Mouse (Mus musculus) C2C12 (cell line): ENCODE measurements around the gene Pla2g6.

Source experiments
- CEBPB ChIP-seq: IDR thresholded peaks from one replicate; pipeline ENCODE4 v1.6.1; 2011; ENCODE audit warnings: low read depth, mild to moderate bottlenecking, control low read depth, moderate library complexity
- CTCF ChIP-seq: IDR thresholded peaks from one replicate; pipeline ENCODE4 v1.5.1; 2011; ENCODE audit not compliant: control insufficient read depth, insufficient read depth, insufficient read length
- FOSL1 ChIP-seq: IDR thresholded peaks from one replicate; pipeline ENCODE4 v1.8.0; 2011; ENCODE audit warnings: mild to moderate bottlenecking, low read length; ENCODE audit not compliant: poor library complexity, insufficient read depth, severe bottlenecking
- MAX ChIP-seq: IDR thresholded peaks from one replicate; pipeline ENCODE4 v1.6.1; 2011; ENCODE audit warnings: mild to moderate bottlenecking, control low read depth
- MYOD1 ChIP-seq: IDR thresholded peaks from one replicate; pipeline ENCODE4 v1.6.1; 2011; ENCODE audit warnings: low read depth; ENCODE audit not compliant: control insufficient read depth, insufficient read length
- MYOG ChIP-seq: IDR thresholded peaks from one replicate; pipeline ENCODE4 v1.6.1; 2011; ENCODE audit not compliant: control insufficient read depth, insufficient read length; ENCODE audit errors: extremely low read depth
- USF1 ChIP-seq: IDR thresholded peaks from one replicate; pipeline ENCODE4 v1.6.1; 2011; ENCODE audit warnings: low read depth, mild to moderate bottlenecking, control low read depth, moderate library complexity

DNA sequence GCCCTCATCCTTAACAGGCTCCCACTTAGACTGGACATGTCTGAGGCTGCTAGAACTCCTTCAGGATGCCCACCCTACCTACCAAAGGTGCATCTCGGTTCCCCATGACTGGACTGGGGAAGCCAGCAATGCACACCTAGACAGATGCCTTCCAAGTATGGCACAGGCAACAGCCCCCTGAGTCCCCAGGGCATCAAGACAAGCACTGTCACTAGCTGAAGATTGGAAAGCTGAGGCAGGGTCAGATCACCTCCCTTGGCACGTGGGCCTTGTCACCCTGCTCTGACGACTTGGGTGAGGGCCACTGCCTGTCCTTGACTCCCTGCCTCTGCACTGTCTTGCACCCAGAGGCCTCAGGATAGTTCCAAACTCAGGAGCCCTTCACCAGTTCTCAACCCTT, 39.8 kb downstream of the Pla2g6 start:
- TF ChIP-seq MYOG (no peak), USF1 (no peak), CTCF (no peak), MAX (no peak), MYOD1 (no peak), CEBPB (no peak), FOSL1 (no peak)
